In the genomic region with DNA sequence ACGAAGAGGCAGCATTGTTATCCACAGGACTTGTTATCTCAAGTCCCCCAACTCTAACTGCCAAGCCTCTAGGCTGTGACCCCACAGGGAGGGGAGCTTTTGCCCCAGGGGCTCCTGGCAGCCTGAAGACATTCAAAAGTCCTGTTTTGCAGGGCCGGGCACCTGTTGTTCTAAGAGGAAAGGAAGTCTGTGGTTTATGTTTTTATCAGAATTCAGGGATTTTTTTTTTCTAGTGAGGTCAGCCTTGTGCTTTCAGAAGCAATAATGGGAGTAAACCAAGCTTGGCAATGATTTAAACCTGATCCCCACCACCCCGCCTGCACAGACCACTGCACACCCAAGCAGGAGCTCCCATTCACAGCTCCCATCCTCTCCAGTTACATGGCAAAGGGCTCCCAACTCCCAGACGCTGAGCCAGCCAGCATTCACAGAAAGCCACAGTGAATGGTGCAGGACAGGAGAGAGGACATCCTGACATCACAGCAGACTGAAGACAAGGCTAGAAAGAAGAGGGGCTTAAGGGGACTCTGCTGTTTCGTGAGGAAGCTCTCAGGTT, we compare ENCODE assay signal across 12 mouse cellular contexts. TPM values are rescaled to one million over a fixed set of nuclear protein-coding genes. Genes with fewer than 3 reads are reported as not detected.
A peak's percentile ranks its signal among the peaks of the same experiment; 100 is the strongest.
DNase-seq lines count a peak whose midpoint lies in the region; ATAC-seq lines count a peak whose summit lies in the region.
"Had no signal": no experiment of that assay in that cellular context is flagged by ENCODE, and none has a peak within 500 bp of the region (broad histone marks: within the 10 kb centered on the region; RNA-seq: fewer than 3 reads in every experiment).

No protein-coding gene starts in this region.

- no peak overlapping the region for H3K4me2 ChIP-seq in hindbrain, embryonic 16.5 days (ENCODE audit: low read length)
- peak overlapping the region; percentile 6; the same call in 1 of the 2 replicates for H3K4me2 ChIP-seq in midbrain, embryonic 11.5 days
- H3K4me2 ChIP-seq in midbrain, embryonic 13.5 days (replicated peaks) = no peak overlapping the region
- peak overlapping the region; percentile 2; the same call in 1 of the 2 replicates for H3K4me2 ChIP-seq in embryonic facial prominence, embryonic 13.5 days
- H3K4me2 ChIP-seq: forebrain, embryonic 13.5 days had no signal

- H3K27me3 ChIP-seq in hindbrain, embryonic 10.5 days (ENCODE audit: insufficient read depth, poor library complexity, severe bottlenecking) = no peaks in the 10 kb centered on the region
- H3K27me3 ChIP-seq in hindbrain, embryonic 16.5 days (replicated peaks; ENCODE audit: control insufficient read depth, insufficient read depth, low read length) = no peaks in the 10 kb centered on the region
- no peaks in the 10 kb centered on the region for H3K27me3 ChIP-seq in midbrain, embryonic 11.5 days (ENCODE audit: control insufficient read depth, insufficient read depth, low read length)
- no peaks in the 10 kb centered on the region for H3K27me3 ChIP-seq in midbrain, embryonic 13.5 days
- no peaks in the 10 kb centered on the region for H3K27me3 ChIP-seq in embryonic facial prominence, embryonic 13.5 days
- H3K27me3 ChIP-seq: forebrain, embryonic 13.5 days had no signal

- peaks cover 63% of the 10 kb centered on the region for H3K4me1 ChIP-seq in hindbrain, embryonic 10.5 days (replicated peaks)
- H3K4me1 ChIP-seq in hindbrain, embryonic 16.5 days (ENCODE audit: control insufficient read depth, insufficient read depth, low read depth, low read length) = peaks cover 12% of the 10 kb centered on the region
- H3K4me1 ChIP-seq in midbrain, embryonic 11.5 days (ENCODE audit: control insufficient read depth, insufficient read depth, low read length) = peaks cover 20% of the 10 kb centered on the region
- peaks cover 25% of the 10 kb centered on the region for H3K4me1 ChIP-seq in midbrain, embryonic 13.5 days (replicated peaks)
- peaks cover 76% of the 10 kb centered on the region for H3K4me1 ChIP-seq in embryonic facial prominence, embryonic 13.5 days

- H3K4me3 ChIP-seq in hindbrain, embryonic 10.5 days = 0 out of 2 replicates have a peak overlapping the region, but pooled peaks have one; percentile 11
- no peak overlapping the region for H3K4me3 ChIP-seq in hindbrain, embryonic 16.5 days (ENCODE audit: low read length)
- no peak overlapping the region for H3K4me3 ChIP-seq in midbrain, embryonic 11.5 days (ENCODE audit: low read depth, low read length)
- no peak overlapping the region for H3K4me3 ChIP-seq in midbrain, embryonic 13.5 days (replicated peaks)
- H3K4me3 ChIP-seq in embryonic facial prominence, embryonic 13.5 days = no peak overlapping the region
- H3K4me3 ChIP-seq: forebrain, embryonic 13.5 days had no signal

- no peak overlapping the region for H3K9ac ChIP-seq in hindbrain, embryonic 16.5 days (ENCODE audit: low read depth, low read length)
- peak overlapping the region; percentile 9; the same call in 1 of the 2 replicates for H3K9ac ChIP-seq in midbrain, embryonic 11.5 days (ENCODE audit: low read length)
- no peak overlapping the region for H3K9ac ChIP-seq in midbrain, embryonic 13.5 days (replicated peaks)
- no peak overlapping the region for H3K9ac ChIP-seq in embryonic facial prominence, embryonic 13.5 days
- H3K9ac ChIP-seq: liver, embryonic 14.5 days had no signal

- H3K27ac ChIP-seq in hindbrain, embryonic 10.5 days = peak overlapping the region; percentile 80
- no peak overlapping the region for H3K27ac ChIP-seq in hindbrain, embryonic 16.5 days (ENCODE audit: low read depth, low read length)
- H3K27ac ChIP-seq in midbrain, embryonic 11.5 days (ENCODE audit: low read depth, low read length) = peak overlapping the region; percentile 54; the same call in 1 of the 2 replicates
- no peak overlapping the region for H3K27ac ChIP-seq in midbrain, embryonic 13.5 days
- peak overlapping the region; percentile 9 for H3K27ac ChIP-seq in embryonic facial prominence, embryonic 13.5 days
- H3K27ac ChIP-seq: forebrain, embryonic 13.5 days; liver, embryonic 14.5 days had no signal

- 0 out of 2 replicates have a peak, but pooled peaks cover 5% of the 10 kb centered on the region for H3K36me3 ChIP-seq in hindbrain, embryonic 10.5 days
- no peaks in the 10 kb centered on the region for H3K36me3 ChIP-seq in hindbrain, embryonic 16.5 days (ENCODE audit: control insufficient read depth, insufficient read depth, low read length)
- no peaks in the 10 kb centered on the region for H3K36me3 ChIP-seq in midbrain, embryonic 11.5 days (ENCODE audit: control insufficient read depth, insufficient read depth, low read length)
- no peaks in the 10 kb centered on the region for H3K36me3 ChIP-seq in midbrain, embryonic 13.5 days
- peaks cover 17% of the 10 kb centered on the region; the same call in 1 of the 2 replicates for H3K36me3 ChIP-seq in embryonic facial prominence, embryonic 13.5 days

- 10% methylated on average over 5 of the region's 5 CpGs for WGBS in hindbrain, embryonic 10.5 days
- 26% methylated on average over 5 of the region's 5 CpGs for WGBS in hindbrain, embryonic 16.5 days
- 8% methylated on average over 5 of the region's 5 CpGs for WGBS in midbrain, embryonic 11.5 days
- 12% methylated on average over 5 of the region's 5 CpGs for WGBS in midbrain, embryonic 13.5 days
- 12% methylated on average over 5 of the region's 5 CpGs for WGBS in embryonic facial prominence, embryonic 13.5 days

- DNase-seq in hindbrain, embryonic 10.5 days (ENCODE audit: low spot score) = no peak
- no peak for DNase-seq in midbrain, embryonic 11.5 days (ENCODE audit: low spot score, missing footprints)
- DNase-seq in adrenal gland, postnatal 25 days = no peak
- no peak for DNase-seq in layer of hippocampus, postnatal 10 days (ENCODE audit: low spot score in 2 of 2)
- DNase-seq: adrenal gland, postnatal 10 days; cerebellum, adult 8-10 months; thymus, postnatal 36 days had no signal

- ATAC-seq in hindbrain, embryonic 16.5 days = no peak
- ATAC-seq in midbrain, embryonic 11.5 days (ENCODE audit: low FRiP score) = no peak
- ATAC-seq in midbrain, embryonic 13.5 days = no peak
- ATAC-seq in embryonic facial prominence, embryonic 13.5 days (ENCODE audit: insufficient number of reproducible peaks, insufficient read depth, low FRiP score, low TSS enrichment, low read depth) = no peak
- ATAC-seq: forebrain, embryonic 13.5 days had no signal

- no peaks in the 10 kb centered on the region for H3K9me3 ChIP-seq in hindbrain, embryonic 10.5 days
- no peaks in the 10 kb centered on the region for H3K9me3 ChIP-seq in hindbrain, embryonic 16.5 days (ENCODE audit: control insufficient read depth, low read length)
- no peaks in the 10 kb centered on the region for H3K9me3 ChIP-seq in midbrain, embryonic 11.5 days (ENCODE audit: control insufficient read depth, low read length)
- no peaks in the 10 kb centered on the region for H3K9me3 ChIP-seq in midbrain, embryonic 13.5 days
- H3K9me3 ChIP-seq in embryonic facial prominence, embryonic 13.5 days = no peaks in the 10 kb centered on the region
- H3K9me3 ChIP-seq: forebrain, embryonic 13.5 days had no signal

RNA-seq across cellular contexts. Expression of a gene that starts 40.1 kb away (rescaled TPM):
- polyA plus RNA-seq in hindbrain, embryonic 10.5 days (2016; fragmentation: Nextera tagmentation; extraction: Ambion mirVana) = 23.7 and 25.1 TPM in 2 replicates
- polyA plus RNA-seq in hindbrain, embryonic 16.5 days (2015; fragmentation: Nextera tagmentation; extraction: Ambion mirVana) = 6.3 and 8.1 TPM in 2 replicates
- 16.7 and 19.8 TPM in 2 replicates for polyA plus RNA-seq in midbrain, embryonic 11.5 days (2014; fragmentation: Nextera tagmentation; extraction: Ambion mirVana)
- polyA plus RNA-seq in midbrain, embryonic 13.5 days (2015; fragmentation: Nextera tagmentation; extraction: Ambion mirVana) = 7.9 and 9.7 TPM in 2 replicates
- 59.2 and 63.7 TPM in 2 replicates for polyA plus RNA-seq in embryonic facial prominence, embryonic 13.5 days (2015; fragmentation: Nextera tagmentation; extraction: Ambion mirVana)
- total RNA-seq in adrenal gland, postnatal 25 days (2021) = 10.0 and 13.1 TPM in 2 replicates
- 1 to 10 TPM; 6.0 TPM for total RNA-seq in layer of hippocampus, postnatal 10 days (2021)

Comparison
In these comparisons a context has a peak if more than half of its experiments do, and no peak if none do; other contexts are left out.
1. H3K27ac ChIP-seq: peak in hindbrain, embryonic 10.5 days (single experiment), midbrain, embryonic 11.5 days (single experiment) and embryonic facial prominence, embryonic 13.5 days (single experiment); none in hindbrain, embryonic 16.5 days (single experiment) and midbrain, embryonic 13.5 days (single experiment).
2. H3K4me2 ChIP-seq: peak in midbrain, embryonic 11.5 days (single experiment) and embryonic facial prominence, embryonic 13.5 days (single experiment); none in hindbrain, embryonic 16.5 days (single experiment) and midbrain, embryonic 13.5 days (single experiment).